Mouse (Mus musculus) stomach, embryonic 16.5 days (tissue): ENCODE measurements around the gene Prdm11. TPM values are rescaled to one million over a fixed set of nuclear protein-coding genes. Genes with fewer than 3 reads are reported as not detected.

ENCODE experiments used
- ATAC-seq: fragments of 200-750 bp; cut with Nextera tagmentation; 2 replicates; pipeline ENCODE4 v1.8.0; 2017; ENCODE audit warnings: moderate number of reproducible peaks, moderate TSS enrichment; ENCODE audit not compliant: insufficient read depth, low FRiP score
- H3K27ac ChIP-seq: fragments of 300-500 bp; sonication (generic); 2 replicates; pipeline ENCODE4 v1.5.1; 2014; ENCODE audit warnings: low read length
- H3K27me3 ChIP-seq: fragments of 300-500 bp; sonication (generic); 2 replicates; pipeline ENCODE4 v1.6.1; 2014; ENCODE audit warnings: low read length, control low read depth, mixed read lengths; ENCODE audit not compliant: control insufficient read depth, insufficient read depth
- H3K36me3 ChIP-seq: fragments of 300-500 bp; sonication (generic); 2 replicates; pipeline ENCODE4 v1.6.1; 2014; ENCODE audit warnings: low read length; ENCODE audit not compliant: control insufficient read depth, insufficient read depth
- H3K4me1 ChIP-seq: fragments of 300-500 bp; sonication (generic); 2 replicates; pipeline ENCODE4 v1.6.1; 2014; ENCODE audit warnings: low read length, control low read depth, mixed read lengths; ENCODE audit not compliant: control insufficient read depth, insufficient read depth
- H3K4me2 ChIP-seq: fragments of 300-500 bp; sonication (generic); 2 replicates; pipeline ENCODE4 v1.6.1; 2014; ENCODE audit warnings: low read depth, low read length, mixed read lengths
- H3K4me3 ChIP-seq: fragments of 300-500 bp; sonication (generic); replicated peaks from 2 replicates; pipeline ENCODE4 v1.5.1; 2014; ENCODE audit warnings: mild to moderate bottlenecking, low read length
- H3K9ac ChIP-seq: fragments of 300-500 bp; sonication (generic); 2 replicates; pipeline ENCODE4 v1.6.1; 2014; ENCODE audit warnings: low read length
- H3K9me3 ChIP-seq: fragments of 300-500 bp; sonication (generic); replicated peaks from 2 replicates; pipeline ENCODE4 v1.6.1; 2016; ENCODE audit warnings: low read length, control low read depth; ENCODE audit not compliant: control insufficient read depth
- WGBS: fragments of 180-500 bp; shearing (Covaris S2); extraction: QIAGEN DNeasy Blood & Tissue Kit; methylation state at CpG from one replicate; pipeline ENCODE4 v1.1.7; 2014; 5-methylcytosine and 5-hydroxymethylcytosine counted together
- polyA plus RNA-seq: library from polyadenylated mRNA; unstranded; fragments of >200 nt; fragmentation: Nextera tagmentation; extraction: Ambion mirVana; gene quantifications from 2 replicates; pipeline ENCODE4 v1.2.1, GENCODE M21; 2015

Prdm11 gene
- polyA plus RNA-seq, 1 experiment from 2014 or later: 9.9 TPM

DNA sequence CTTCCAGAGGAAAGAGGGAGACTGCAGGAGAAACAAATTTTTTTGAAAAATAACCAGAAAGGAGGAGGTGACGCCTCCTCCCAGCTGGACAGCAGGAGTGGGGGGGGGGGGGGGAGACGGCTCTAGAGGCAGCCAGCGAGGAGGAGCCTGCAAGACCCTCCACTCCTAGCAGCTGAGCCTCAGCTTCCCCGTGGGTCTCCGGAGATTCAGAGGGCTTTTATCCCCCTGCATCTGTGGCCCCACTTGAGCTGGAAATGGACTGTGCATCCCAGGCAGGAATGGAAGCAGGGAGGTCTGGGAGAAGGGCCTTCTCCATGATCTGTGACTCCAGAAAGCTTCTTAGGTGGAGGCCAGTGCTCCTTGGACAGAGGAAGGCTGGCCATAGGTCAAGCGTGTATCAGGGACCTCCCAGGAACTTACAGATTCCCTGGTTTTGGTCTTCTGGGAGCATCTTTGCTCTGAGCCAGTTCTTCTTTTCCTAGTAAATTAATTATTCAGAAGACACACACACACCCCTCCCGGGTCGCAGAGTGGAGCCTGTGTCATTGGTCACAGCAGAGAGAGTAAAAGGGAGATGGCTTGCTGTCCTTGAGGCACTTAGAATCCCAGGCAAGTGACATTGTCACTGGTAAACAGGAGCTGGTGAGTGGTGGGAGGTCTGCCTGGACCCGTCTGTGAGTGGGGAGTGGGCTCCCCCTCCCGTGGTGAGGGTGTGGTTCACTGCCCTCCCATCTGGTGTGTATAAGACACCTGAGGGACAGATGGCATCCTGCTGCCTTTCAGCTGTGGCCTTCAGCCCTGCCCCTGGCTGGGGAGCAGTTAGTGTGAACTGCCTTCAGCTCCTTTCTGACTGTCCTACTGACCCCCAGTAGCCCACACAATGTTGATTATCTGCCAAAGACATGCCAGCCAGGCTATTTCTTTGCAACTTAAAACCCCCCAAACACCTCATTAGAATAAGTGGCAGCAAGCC lies 130.0 kb downstream of the Prdm11 start:
- 17% methylated on average over 8 of the region's 10 CpGs for WGBS
- Histone ChIP-seq H3K9me3 (no peaks in the 10 kb centered on the region), H3K4me2 (peak overlapping the region; percentile 80), H3K9ac (peak overlapping the region; percentile 73; the same call in 1 of the 2 replicates), H3K36me3 (no peaks in the 10 kb centered on the region), H3K4me1 (peaks cover 21% of the 10 kb centered on the region), H3K27me3 (peaks cover 10% of the 10 kb centered on the region; the same call in 1 of the 2 replicates), H3K4me3 (peak overlapping the region; percentile 53), H3K27ac (no peak overlapping the region)
- ATAC-seq: no peak

Other genes starting within 250 kb of the Prdm11 start
- gene Syt13, start 131.1 kb downstream of the Prdm11 start, polyA plus RNA-seq: 12.7 and 12.9 TPM in 2 replicates
- gene Trp53i11, start 141.4 kb upstream of the Prdm11 start, polyA plus RNA-seq: 34.0 and 42.8 TPM in 2 replicates